Mouse (Mus musculus) stomach, embryonic 15.5 days (tissue): ENCODE data around the gene Exosc9. TPM values are rescaled to one million over a fixed set of nuclear protein-coding genes. Genes with fewer than 3 reads are reported as not detected.

ENCODE experiments used
- ATAC-seq: fragments of 200-750 bp; cut with Nextera tagmentation; 2 replicates; pipeline ENCODE4 v1.8.0; 2017; ENCODE audit warnings: low read depth, moderate number of reproducible peaks, moderate TSS enrichment; ENCODE audit not compliant: insufficient read depth, low FRiP score
- H3K27ac ChIP-seq: fragments of 300-500 bp; sonication (generic); 2 replicates; pipeline ENCODE4 v1.5.1; 2015; ENCODE audit warnings: mild to moderate bottlenecking, inconsistent platforms
- H3K27me3 ChIP-seq: fragments of 300-500 bp; sonication (generic); replicated peaks from 2 replicates; pipeline ENCODE4 v1.6.1; 2015; ENCODE audit warnings: inconsistent platforms
- H3K36me3 ChIP-seq: fragments of 300-500 bp; sonication (generic); 2 replicates; pipeline ENCODE4 v1.6.1; 2015; ENCODE audit warnings: inconsistent platforms
- H3K4me1 ChIP-seq: fragments of 300-500 bp; sonication (generic); 2 replicates; pipeline ENCODE4 v1.6.1; 2015; ENCODE audit warnings: inconsistent platforms
- H3K4me2 ChIP-seq: fragments of 300-500 bp; sonication (generic); 2 replicates; pipeline ENCODE4 v1.6.1; 2015; ENCODE audit warnings: mild to moderate bottlenecking, inconsistent platforms
- H3K4me3 ChIP-seq: fragments of 300-500 bp; sonication (generic); replicated peaks from 2 replicates; pipeline ENCODE4 v1.5.1; 2015; ENCODE audit warnings: inconsistent platforms
- H3K9ac ChIP-seq: fragments of 300-500 bp; sonication (generic); 2 replicates; pipeline ENCODE4 v1.6.1; 2015; ENCODE audit warnings: inconsistent platforms
- H3K9me3 ChIP-seq: fragments of 300-500 bp; sonication (generic); 2 replicates; pipeline ENCODE4 v1.6.1; 2016; ENCODE audit warnings: inconsistent platforms
- WGBS: fragments of 180-500 bp; shearing (Covaris S2); methylation state at CpG from one replicate; pipeline ENCODE4 v1.1.7; 2015; 5-methylcytosine and 5-hydroxymethylcytosine counted together
- polyA plus RNA-seq: library from polyadenylated mRNA; unstranded; fragments of >200 nt; fragmentation: Nextera tagmentation; extraction: Ambion mirVana; gene quantifications from 2 replicates; pipeline ENCODE4 v1.2.1, GENCODE M21; 2015

Exosc9 gene
- polyA plus RNA-seq, 1 experiment from 2014 or later = 51.7 TPM

GRCm38 (mm10) chr3:36531979-36532542, 20.3 kb upstream of the Exosc9 start:
- Histone ChIP-seq H3K9me3 (no peaks in the 10 kb centered on the region), H3K27me3 (no peaks in the 10 kb centered on the region), H3K9ac (no peak overlapping the region), H3K36me3 (no peaks in the 10 kb centered on the region), H3K27ac (no peak overlapping the region), H3K4me2 (peak overlapping the region; percentile 58), H3K4me3 (peak overlapping the region; percentile 38), H3K4me1 (0 out of 2 replicates have a peak, but pooled peaks cover 6% of the 10 kb centered on the region)
- 4% methylated on average over 18 of the region's 18 CpGs for WGBS
- ATAC-seq = no peak

DNA sequence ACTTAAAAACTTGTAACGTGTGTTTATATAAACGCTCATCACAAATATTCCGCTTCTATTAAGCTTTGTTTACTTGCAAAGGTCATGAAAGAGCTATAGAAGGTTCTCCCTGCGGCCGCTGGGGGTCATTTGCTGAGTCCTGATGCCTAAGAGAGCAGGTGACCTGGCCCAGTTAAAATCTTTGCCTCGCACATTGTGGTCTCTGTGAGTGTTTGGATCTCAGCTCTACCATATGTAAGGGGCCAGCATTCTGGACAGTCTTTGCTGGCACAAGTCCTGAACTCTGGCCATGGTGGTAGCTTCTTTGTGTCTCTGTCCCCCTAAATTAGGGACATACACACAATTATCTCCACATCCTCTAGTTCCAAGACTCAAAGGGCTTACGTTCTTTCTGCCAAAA, 19.7 kb upstream of the Exosc9 start:
- H3K4me1 ChIP-seq = 0 out of 2 replicates have a peak, but pooled peaks cover 6% of the 10 kb centered on the region
- 26% methylated on average over 7 of the region's 7 CpGs for WGBS
- 0 out of 2 replicates have a peak overlapping the region, but pooled peaks have one; percentile 8 for H3K4me2 ChIP-seq
- H3K27ac ChIP-seq = 0 out of 2 replicates have a peak overlapping the region, but pooled peaks have one; percentile 22
- no peak overlapping the region for H3K9ac ChIP-seq
- no peak overlapping the region for H3K4me3 ChIP-seq
- H3K9me3 ChIP-seq = no peaks in the 10 kb centered on the region
- no peaks in the 10 kb centered on the region for H3K27me3 ChIP-seq
- no peak for ATAC-seq
- no peaks in the 10 kb centered on the region for H3K36me3 ChIP-seq

DNA sequence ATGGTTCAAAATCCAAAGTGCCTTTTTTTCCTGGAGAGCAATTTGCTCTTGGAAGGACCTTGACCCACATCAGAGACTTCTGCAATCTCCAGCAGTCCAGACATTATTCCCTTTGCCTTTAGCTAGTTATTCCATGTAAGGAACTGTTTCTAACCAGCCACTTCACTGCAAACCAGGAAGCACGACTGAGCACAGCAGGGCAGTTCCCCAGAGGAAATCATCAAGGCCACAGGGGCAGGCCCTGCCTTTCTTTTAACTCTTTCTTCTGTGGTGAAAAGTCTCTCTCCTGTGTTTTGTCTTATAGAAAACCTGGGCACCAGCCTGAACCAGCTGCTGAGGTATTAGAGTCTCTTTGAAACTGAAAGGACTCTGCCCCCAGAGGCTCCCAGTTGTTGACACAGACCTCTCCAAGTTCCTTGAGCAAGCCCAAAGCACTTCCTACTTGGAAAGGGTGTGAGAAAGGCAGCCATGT, 19.2 kb upstream of the Exosc9 start:
- Histone ChIP-seq H3K36me3 (no peaks in the 10 kb centered on the region), H3K4me1 (0 out of 2 replicates have a peak, but pooled peaks cover 6% of the 10 kb centered on the region), H3K4me3 (no peak overlapping the region), H3K4me2 (0 out of 2 replicates have a peak overlapping the region, but pooled peaks have one; percentile 8), H3K9me3 (no peaks in the 10 kb centered on the region), H3K27me3 (no peaks in the 10 kb centered on the region), H3K27ac (0 out of 2 replicates have a peak overlapping the region, but pooled peaks have one; percentile 22), H3K9ac (no peak overlapping the region)
- 15% methylated on average over 1 of the region's 1 CpGs for WGBS
- peak; percentile 71; the same call in 1 of the 2 replicates for ATAC-seq

- H3K4me3 ChIP-seq = no peak overlapping the region
- 0 out of 2 replicates have a peak, but pooled peaks cover 6% of the 10 kb centered on the region for H3K4me1 ChIP-seq
- no peaks in the 10 kb centered on the region for H3K36me3 ChIP-seq
- H3K27me3 ChIP-seq = no peaks in the 10 kb centered on the region
- H3K27ac ChIP-seq = no peak overlapping the region
- WGBS = 82% methylated on average over 12 of the region's 12 CpGs
- H3K9ac ChIP-seq = no peak overlapping the region
- ATAC-seq = no peak
- no peak overlapping the region for H3K4me2 ChIP-seq
- no peaks in the 10 kb centered on the region for H3K9me3 ChIP-seq
These were observed 16.4 kb upstream of the Exosc9 start for GRCm38 (mm10) chr3:36536041-36536440.

GRCm38 (mm10) chr3:36537701-36538470, 14.5 kb upstream of the Exosc9 start:
- H3K27me3 ChIP-seq = no peaks in the 10 kb centered on the region
- 78% methylated on average over 4 of the region's 4 CpGs for WGBS
- no peak overlapping the region for H3K27ac ChIP-seq
- H3K4me1 ChIP-seq = 0 out of 2 replicates have a peak, but pooled peaks cover 2% of the 10 kb centered on the region
- H3K4me2 ChIP-seq = no peak overlapping the region
- no peak for ATAC-seq
- no peak overlapping the region for H3K9ac ChIP-seq
- no peak overlapping the region for H3K4me3 ChIP-seq
- no peaks in the 10 kb centered on the region for H3K36me3 ChIP-seq
- no peaks in the 10 kb centered on the region for H3K9me3 ChIP-seq

DNA sequence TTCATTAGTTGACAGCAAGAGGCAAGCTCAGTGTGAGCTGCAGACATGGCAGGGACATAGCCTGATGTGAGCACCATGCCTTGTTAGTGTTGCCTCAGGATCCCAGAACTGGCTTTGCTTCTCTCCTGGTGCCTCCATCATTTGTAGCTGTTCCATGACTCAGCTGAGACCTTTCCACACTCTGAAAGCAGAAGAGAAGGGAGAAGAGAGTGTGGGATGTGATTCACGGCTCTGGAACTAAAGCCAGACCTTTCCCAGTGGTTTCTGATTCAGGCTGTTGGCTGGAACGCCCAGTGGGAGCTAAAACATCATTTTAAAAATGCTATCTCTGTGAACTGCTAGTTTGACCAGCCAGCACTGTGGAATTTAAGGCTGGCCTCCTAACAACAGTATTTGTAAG, 11.7 kb upstream of the Exosc9 start:
- no peaks in the 10 kb centered on the region for H3K36me3 ChIP-seq

DNA sequence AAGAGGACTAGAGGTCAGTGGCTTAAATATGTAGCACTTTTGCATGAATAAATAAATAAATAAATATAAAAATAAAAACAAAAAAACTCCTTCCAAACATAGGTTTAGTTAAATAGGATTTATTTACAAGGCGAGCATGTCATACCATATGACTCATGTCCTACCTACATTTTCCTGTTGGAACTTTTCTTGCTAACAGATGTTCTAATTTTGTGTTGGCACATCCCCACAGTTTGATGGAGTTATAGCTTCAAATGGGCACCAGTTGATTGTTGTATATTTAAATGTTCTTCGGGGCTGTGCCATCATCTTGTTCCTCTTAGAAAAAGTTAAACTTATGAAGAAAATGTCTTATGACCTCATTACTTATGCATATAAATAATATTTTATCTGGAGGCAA, 11.0 kb upstream of the Exosc9 start:
- Histone ChIP-seq H3K27me3 (no peaks in the 10 kb centered on the region), H3K4me2 (no peak overlapping the region), H3K27ac (no peak overlapping the region), H3K4me3 (no peak overlapping the region), H3K9me3 (no peaks in the 10 kb centered on the region), H3K9ac (no peak overlapping the region), H3K36me3 (no peaks in the 10 kb centered on the region), H3K4me1 (no peaks in the 10 kb centered on the region)
- no peak for ATAC-seq
- WGBS = 87% methylated on average over 2 of the region's 2 CpGs

More for the DNA sequence above, 11.7 kb upstream of the Exosc9 start:
- Histone ChIP-seq H3K9ac (no peak overlapping the region), H3K9me3 (no peaks in the 10 kb centered on the region), H3K4me3 (no peak overlapping the region), H3K4me1 (no peaks in the 10 kb centered on the region), H3K27me3 (no peaks in the 10 kb centered on the region), H3K27ac (no peak overlapping the region), H3K4me2 (no peak overlapping the region)
- ATAC-seq = no peak
- WGBS = 59% methylated on average over 2 of the region's 2 CpGs

DNA sequence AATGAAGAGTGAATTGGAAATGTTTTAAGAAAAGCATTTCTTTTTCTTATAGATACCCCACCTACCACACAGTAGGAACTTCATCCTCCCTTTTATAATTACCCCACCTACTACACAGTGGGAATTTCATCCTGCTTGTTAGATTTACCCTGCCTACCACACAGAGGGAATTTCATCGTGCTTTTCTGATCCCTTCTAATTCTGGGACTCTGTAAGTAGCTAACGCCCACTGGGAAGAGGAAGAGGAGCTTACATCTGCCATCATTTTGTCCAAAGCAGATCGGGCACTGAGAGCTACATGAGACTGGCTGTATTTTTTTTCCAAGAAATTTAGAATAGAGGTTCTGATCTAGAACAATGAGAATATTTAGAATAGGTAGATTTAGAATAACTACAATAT, 7.4 kb upstream of the Exosc9 start:
- no peak overlapping the region for H3K4me3 ChIP-seq
- H3K27ac ChIP-seq = no peak overlapping the region
- no peak for ATAC-seq
- no peaks in the 10 kb centered on the region for H3K9me3 ChIP-seq
- no peaks in the 10 kb centered on the region for H3K4me1 ChIP-seq
- H3K9ac ChIP-seq = no peak overlapping the region
- no peak overlapping the region for H3K4me2 ChIP-seq
- WGBS = 75% methylated on average over 3 of the region's 3 CpGs
- H3K36me3 ChIP-seq = no peaks in the 10 kb centered on the region
- H3K27me3 ChIP-seq = no peaks in the 10 kb centered on the region

GRCm38 (mm10) chr3:36551343-36551742, 1.1 kb upstream of the Exosc9 start:
- 0 out of 2 replicates have a peak, but pooled peaks cover 7% of the 10 kb centered on the region for H3K4me1 ChIP-seq
- peak overlapping the region; percentile 85; the same call in 1 of the 2 replicates for H3K4me3 ChIP-seq
- no peak overlapping the region for H3K9ac ChIP-seq
- peaks cover 12% of the 10 kb centered on the region for H3K36me3 ChIP-seq
- no peak overlapping the region for H3K27ac ChIP-seq
- no peaks in the 10 kb centered on the region for H3K9me3 ChIP-seq
- peak overlapping the region; percentile 92 for H3K4me2 ChIP-seq
- ATAC-seq = no peak
- no peaks in the 10 kb centered on the region for H3K27me3 ChIP-seq
- 36% methylated on average over 9 of the region's 9 CpGs for WGBS

DNA sequence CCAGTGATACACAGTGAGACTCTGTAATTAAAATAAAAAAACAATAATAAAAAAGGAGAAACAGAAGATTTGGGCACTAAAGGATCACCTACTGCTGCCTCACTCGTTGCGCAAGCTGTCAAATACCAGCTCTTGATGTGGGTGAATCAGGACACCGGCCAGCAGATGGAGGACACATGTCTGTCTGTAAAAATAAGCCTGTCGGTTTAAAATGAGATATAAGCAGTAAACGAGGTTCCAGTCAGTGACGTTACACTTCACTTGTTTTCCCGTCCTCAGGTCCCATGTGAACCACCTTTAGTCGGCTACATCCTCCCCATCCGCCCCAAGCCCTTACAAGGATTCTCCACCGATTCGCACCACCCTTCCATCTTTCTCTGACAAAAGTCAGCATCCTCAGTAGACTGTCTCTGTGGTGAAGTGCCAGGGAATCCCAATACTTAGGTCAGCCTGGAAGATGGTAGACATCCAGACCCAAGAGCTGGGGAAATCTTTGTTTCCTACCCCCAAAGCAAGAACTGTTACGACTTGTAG, 488 bp upstream of the Exosc9 start:
- no peaks in the 10 kb centered on the region for H3K9me3 ChIP-seq
- peaks cover 12% of the 10 kb centered on the region for H3K36me3 ChIP-seq
- H3K27me3 ChIP-seq = no peaks in the 10 kb centered on the region
- peak overlapping the region; percentile 85 for H3K4me3 ChIP-seq
- 20% methylated on average over 12 of the region's 12 CpGs for WGBS
- peak; percentile 32; the same call in 1 of the 2 replicates for ATAC-seq
- H3K4me1 ChIP-seq = 0 out of 2 replicates have a peak, but pooled peaks cover 7% of the 10 kb centered on the region
- peak overlapping the region; percentile 58; the same call in 1 of the 2 replicates for H3K9ac ChIP-seq
- peak overlapping the region; percentile 40; the same call in 1 of the 2 replicates for H3K27ac ChIP-seq
- peak overlapping the region; percentile 92 for H3K4me2 ChIP-seq

DNA sequence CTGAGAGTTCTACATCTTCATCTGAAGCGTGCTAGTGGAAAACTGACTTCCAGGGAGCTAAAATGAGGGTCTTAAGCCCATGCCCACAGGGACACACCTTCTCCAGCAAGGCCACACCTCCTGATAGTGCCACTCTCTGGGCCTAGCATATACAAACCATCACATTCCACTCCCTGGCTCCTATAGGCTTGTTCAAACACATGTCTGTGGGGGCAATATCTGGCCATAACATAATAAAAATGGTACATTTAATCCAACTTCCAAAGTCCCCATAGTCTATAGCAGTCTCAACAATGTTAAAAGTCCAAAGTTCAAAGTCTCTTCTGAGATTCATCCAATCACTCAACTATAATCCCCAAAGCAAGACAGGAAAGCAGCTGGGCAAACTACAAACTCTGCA, 5.2 kb downstream of the Exosc9 start:
- Histone ChIP-seq H3K4me2 (no peak overlapping the region), H3K36me3 (peaks cover 32% of the 10 kb centered on the region)
- ATAC-seq = no peak

GRCm38 (mm10) chr3:36559606-36560005, 7.2 kb downstream of the Exosc9 start:
- no peak overlapping the region for H3K4me3 ChIP-seq
- H3K4me2 ChIP-seq = no peak overlapping the region
- H3K36me3 ChIP-seq = peaks cover 42% of the 10 kb centered on the region
- H3K4me1 ChIP-seq = no peaks in the 10 kb centered on the region
- no peaks in the 10 kb centered on the region for H3K27me3 ChIP-seq
- no peaks in the 10 kb centered on the region for H3K9me3 ChIP-seq
- no peak overlapping the region for H3K9ac ChIP-seq
- WGBS = 71% methylated on average over 4 of the region's 4 CpGs
- ATAC-seq = peak; percentile 66; the same call in 1 of the 2 replicates
- no peak overlapping the region for H3K27ac ChIP-seq

More for the DNA sequence above, 5.2 kb downstream of the Exosc9 start:
- no peaks in the 10 kb centered on the region for H3K27me3 ChIP-seq
- no peaks in the 10 kb centered on the region for H3K4me1 ChIP-seq
- no peak overlapping the region for H3K4me3 ChIP-seq
- 94% methylated on average over 1 of the region's 1 CpGs for WGBS
- H3K9me3 ChIP-seq = no peaks in the 10 kb centered on the region
- no peak overlapping the region for H3K9ac ChIP-seq
- H3K27ac ChIP-seq = no peak overlapping the region
